Mouse (Mus musculus) hindbrain, embryonic 15.5 days (tissue): ENCODE results near the gene Hspa1l. TPM values are rescaled to one million over a fixed set of nuclear protein-coding genes. Genes with fewer than 3 reads are reported as not detected.
"Not testable (repeated sequence)": the region's sequence is repeated elsewhere in the genome, so short reads cannot be mapped to it uniquely, and the experiment has no call there.

Source experiments
- ATAC-seq: fragments of 200-750 bp; cut with Nextera tagmentation; 2 replicates; pipeline ENCODE4 v1.8.0; 2017; ENCODE audit warnings: low read depth, moderate number of reproducible peaks, moderate TSS enrichment; ENCODE audit not compliant: low FRiP score
- H3K27ac ChIP-seq: fragments of 300-500 bp; sonication (generic); replicated peaks from 2 replicates; pipeline ENCODE4 v1.5.1; 2015; ENCODE audit warnings: mild to moderate bottlenecking, inconsistent platforms
- H3K27me3 ChIP-seq: fragments of 300-500 bp; sonication (generic); 2 replicates; pipeline ENCODE4 v1.6.1; 2015; ENCODE audit warnings: control low read depth, inconsistent platforms
- H3K36me3 ChIP-seq: fragments of 300-500 bp; sonication (generic); 2 replicates; pipeline ENCODE4 v1.6.1; 2015; ENCODE audit warnings: control low read depth, inconsistent platforms
- H3K4me1 ChIP-seq: fragments of 300-500 bp; sonication (generic); replicated peaks from 2 replicates; pipeline ENCODE4 v1.6.1; 2015; ENCODE audit warnings: control low read depth, inconsistent platforms
- H3K4me2 ChIP-seq: fragments of 300-500 bp; sonication (generic); 2 replicates; pipeline ENCODE4 v1.6.1; 2015; ENCODE audit warnings: moderate library complexity, mild to moderate bottlenecking, inconsistent platforms
- H3K4me3 ChIP-seq: fragments of 300-500 bp; sonication (generic); 2 replicates; pipeline ENCODE4 v1.5.1; 2015; ENCODE audit warnings: mild to moderate bottlenecking, inconsistent platforms
- H3K9ac ChIP-seq: fragments of 300-500 bp; sonication (generic); 2 replicates; pipeline ENCODE4 v1.6.1; 2015; ENCODE audit warnings: inconsistent platforms
- H3K9me3 ChIP-seq: fragments of 300-500 bp; sonication (generic); 2 replicates; pipeline ENCODE4 v1.6.1; 2016; ENCODE audit warnings: control low read depth, inconsistent platforms
- WGBS: fragments of 180-500 bp; shearing (Covaris S2); methylation state at CpG from one replicate; pipeline ENCODE4 v1.1.7; 2015; 5-methylcytosine and 5-hydroxymethylcytosine counted together
- polyA plus RNA-seq: library from polyadenylated mRNA; unstranded; fragments of >200 nt; fragmentation: Nextera tagmentation; extraction: Ambion mirVana; gene quantifications from 2 replicates; pipeline ENCODE4 v1.2.1, GENCODE M21; 2015

Gene Hspa1l
- polyA plus RNA-seq, 1 experiment from 2014 or later = 1.8 TPM

DNA sequence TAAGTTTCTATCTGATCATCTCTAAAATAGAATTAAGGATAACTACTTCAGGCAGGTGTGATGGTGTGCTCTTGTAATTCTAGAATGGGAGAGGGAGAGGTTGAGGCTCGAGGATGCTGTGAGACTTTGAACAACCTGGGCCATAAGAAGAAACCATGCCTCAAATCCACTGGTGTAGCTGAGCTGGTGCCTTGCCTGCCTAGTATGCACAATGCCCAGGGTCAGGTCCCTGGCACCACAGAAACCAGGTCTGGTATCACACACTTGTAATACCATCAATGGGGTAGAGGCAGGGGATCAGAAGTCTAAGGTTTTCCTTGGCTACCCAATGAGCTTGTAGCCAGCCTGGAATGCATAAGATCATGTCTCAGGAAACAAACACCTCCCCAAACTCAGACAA is 9.7 kb upstream of the Hspa1l start:
- Histone ChIP-seq H3K4me1 (0 out of 2 replicates have a peak, but pooled peaks cover 5% of the 10 kb centered on the region), H3K9ac (no peak overlapping the region), H3K4me2 (no peak overlapping the region), H3K36me3 (no peaks in the 10 kb centered on the region), H3K27ac (no peak overlapping the region), H3K27me3 (peaks cover 29% of the 10 kb centered on the region), H3K9me3 (no peaks in the 10 kb centered on the region), H3K4me3 (no peak overlapping the region)
- 53% methylated on average over 1 of the region's 1 CpGs for WGBS
- no peak for ATAC-seq

DNA sequence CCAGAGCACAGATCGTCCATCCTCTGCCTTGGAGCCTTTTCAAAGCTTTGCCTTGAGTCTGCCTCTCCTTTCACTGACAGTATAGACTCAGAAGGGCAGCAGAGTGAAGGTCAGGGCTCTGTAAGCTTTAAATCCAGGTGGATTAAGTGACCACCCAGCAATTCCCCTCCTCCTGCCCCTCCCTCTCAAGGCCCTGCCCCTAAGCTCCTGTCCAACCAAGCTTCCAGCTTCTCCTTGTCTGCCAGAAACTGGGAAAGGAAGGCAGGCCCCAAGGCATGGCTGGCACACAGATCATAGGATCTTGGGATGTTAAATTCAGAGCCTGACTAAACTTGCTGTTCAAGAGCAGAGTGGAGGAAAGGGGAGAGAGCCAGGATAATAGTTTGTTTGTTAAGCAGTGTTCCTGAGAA is 7.9 kb upstream of the Hspa1l start:
- H3K9me3 ChIP-seq = no peaks in the 10 kb centered on the region
- no peak for ATAC-seq
- H3K9ac ChIP-seq = no peak overlapping the region
- 0 out of 2 replicates have a peak, but pooled peaks cover 1% of the 10 kb centered on the region for H3K4me1 ChIP-seq
- no peak overlapping the region for H3K4me2 ChIP-seq
- H3K27me3 ChIP-seq = peaks cover 43% of the 10 kb centered on the region
- H3K36me3 ChIP-seq = no peaks in the 10 kb centered on the region
- H3K4me3 ChIP-seq = no peak overlapping the region
- 35% methylated on average over 1 of the region's 1 CpGs for WGBS
- no peak overlapping the region for H3K27ac ChIP-seq

DNA sequence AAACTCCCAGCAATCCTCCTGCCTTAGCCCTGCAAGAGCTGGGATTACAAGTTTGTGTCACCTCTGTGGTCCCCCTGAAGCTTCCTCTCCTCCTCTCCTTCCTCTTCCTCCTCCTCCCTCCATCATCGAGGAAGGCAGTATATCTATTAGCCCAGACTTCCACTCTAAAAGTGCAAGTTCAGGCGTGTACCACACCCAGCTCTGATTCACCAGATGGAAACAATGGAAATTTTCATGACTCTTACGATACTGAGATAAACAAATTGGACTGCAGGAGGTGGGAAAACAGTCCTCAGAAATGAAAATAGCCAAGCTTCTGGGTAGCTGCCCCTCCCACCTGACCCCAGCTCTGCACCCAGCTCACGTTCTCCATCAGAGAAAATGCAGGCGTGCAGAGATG is 6.9 kb upstream of the Hspa1l start:
- Histone ChIP-seq H3K4me3 (no peak overlapping the region), H3K4me2 (no peak overlapping the region), H3K27ac (no peak overlapping the region), H3K27me3 (peaks cover 40% of the 10 kb centered on the region), H3K36me3 (no peaks in the 10 kb centered on the region), H3K9me3 (no peaks in the 10 kb centered on the region), H3K4me1 (no peaks in the 10 kb centered on the region), H3K9ac (no peak overlapping the region)
- no peak for ATAC-seq
- 85% methylated on average over 5 of the region's 5 CpGs for WGBS

DNA sequence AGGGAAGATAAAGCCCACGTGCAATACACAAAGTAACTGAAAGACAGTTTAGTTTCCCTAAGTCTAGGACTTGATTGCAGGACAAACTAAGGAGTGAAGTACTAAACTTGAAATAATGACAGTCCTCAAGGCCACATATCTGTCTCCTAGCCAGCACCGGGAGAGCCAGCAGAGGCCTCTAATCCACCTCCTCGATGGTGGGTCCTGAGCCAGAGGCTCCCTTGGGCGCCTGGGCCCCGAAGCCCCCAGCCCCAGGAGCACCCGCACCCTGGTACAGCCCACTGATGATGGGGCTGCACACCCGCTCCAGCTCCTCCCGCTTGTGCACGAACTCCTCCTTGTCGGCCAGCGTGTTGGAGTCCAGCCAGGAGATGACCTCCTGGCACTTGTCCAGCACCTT is 2.7 kb upstream of the Hspa1l start, which contains the start of gene Gm20481:
Gene Gm20481, plus strand, starts transcription at position 91 of the 400 bp plus-strand sequence.
- not testable (repeated sequence) for H3K4me3 ChIP-seq, H3K27ac ChIP-seq, ATAC-seq, H3K4me1 ChIP-seq, H3K9me3 ChIP-seq, H3K36me3 ChIP-seq, H3K4me2 ChIP-seq, H3K9ac ChIP-seq
- peaks cover 29% of the 10 kb centered on the region for H3K27me3 ChIP-seq
- 69% methylated on average over 7 of the region's 11 CpGs for WGBS

DNA sequence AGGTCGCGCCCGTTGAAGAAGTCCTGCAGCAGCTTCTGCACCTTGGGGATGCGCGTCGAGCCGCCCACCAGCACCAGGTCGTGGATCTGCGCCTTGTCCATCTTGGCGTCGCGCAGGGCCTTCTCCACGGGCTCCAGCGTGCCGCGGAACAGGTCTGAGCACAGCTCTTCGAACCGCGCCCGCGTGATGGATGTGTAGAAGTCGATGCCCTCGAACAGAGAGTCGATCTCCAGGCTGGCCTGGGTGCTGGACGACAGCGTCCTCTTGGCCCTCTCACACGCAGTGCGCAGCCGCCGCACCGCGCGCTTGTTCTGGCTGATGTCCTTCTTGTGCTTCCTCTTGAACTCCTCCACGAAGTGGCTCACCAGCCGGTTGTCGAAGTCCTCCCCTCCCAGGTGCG is 1.7 kb upstream of the Hspa1l start:
- not testable (repeated sequence) for ATAC-seq, H3K4me1 ChIP-seq, H3K4me2 ChIP-seq, H3K4me3 ChIP-seq, H3K9ac ChIP-seq, H3K36me3 ChIP-seq, H3K27ac ChIP-seq, H3K9me3 ChIP-seq
- peaks cover 27% of the 10 kb centered on the region for H3K27me3 ChIP-seq
- WGBS = 46% methylated on average over 21 of the region's 37 CpGs

DNA sequence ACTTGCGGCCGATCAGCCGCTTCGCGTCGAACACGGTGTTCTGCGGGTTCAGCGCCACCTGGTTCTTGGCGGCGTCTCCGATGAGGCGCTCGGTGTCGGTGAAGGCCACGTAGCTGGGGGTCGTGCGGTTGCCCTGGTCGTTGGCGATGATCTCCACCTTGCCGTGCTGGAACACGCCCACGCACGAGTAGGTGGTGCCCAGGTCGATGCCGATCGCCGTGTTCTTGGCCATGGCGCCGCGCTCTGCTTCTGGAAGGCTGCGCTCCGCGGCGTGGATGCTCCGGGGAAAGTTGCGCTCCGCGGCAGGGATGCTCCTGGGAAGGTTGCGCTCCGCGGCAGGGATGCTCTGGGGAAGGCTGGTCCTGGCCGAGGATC is 822 bp upstream of the Hspa1l start:
- H3K4me2 ChIP-seq = peak overlapping the region; percentile 80
- H3K9ac ChIP-seq, H3K4me1 ChIP-seq, ATAC-seq, H3K27ac ChIP-seq, H3K36me3 ChIP-seq, H3K9me3 ChIP-seq: not testable (repeated sequence)
- 0% methylated on average over 20 of the region's 43 CpGs for WGBS
- H3K27me3 ChIP-seq = peaks cover 27% of the 10 kb centered on the region
- H3K4me3 ChIP-seq = peak overlapping the region; percentile 45

DNA sequence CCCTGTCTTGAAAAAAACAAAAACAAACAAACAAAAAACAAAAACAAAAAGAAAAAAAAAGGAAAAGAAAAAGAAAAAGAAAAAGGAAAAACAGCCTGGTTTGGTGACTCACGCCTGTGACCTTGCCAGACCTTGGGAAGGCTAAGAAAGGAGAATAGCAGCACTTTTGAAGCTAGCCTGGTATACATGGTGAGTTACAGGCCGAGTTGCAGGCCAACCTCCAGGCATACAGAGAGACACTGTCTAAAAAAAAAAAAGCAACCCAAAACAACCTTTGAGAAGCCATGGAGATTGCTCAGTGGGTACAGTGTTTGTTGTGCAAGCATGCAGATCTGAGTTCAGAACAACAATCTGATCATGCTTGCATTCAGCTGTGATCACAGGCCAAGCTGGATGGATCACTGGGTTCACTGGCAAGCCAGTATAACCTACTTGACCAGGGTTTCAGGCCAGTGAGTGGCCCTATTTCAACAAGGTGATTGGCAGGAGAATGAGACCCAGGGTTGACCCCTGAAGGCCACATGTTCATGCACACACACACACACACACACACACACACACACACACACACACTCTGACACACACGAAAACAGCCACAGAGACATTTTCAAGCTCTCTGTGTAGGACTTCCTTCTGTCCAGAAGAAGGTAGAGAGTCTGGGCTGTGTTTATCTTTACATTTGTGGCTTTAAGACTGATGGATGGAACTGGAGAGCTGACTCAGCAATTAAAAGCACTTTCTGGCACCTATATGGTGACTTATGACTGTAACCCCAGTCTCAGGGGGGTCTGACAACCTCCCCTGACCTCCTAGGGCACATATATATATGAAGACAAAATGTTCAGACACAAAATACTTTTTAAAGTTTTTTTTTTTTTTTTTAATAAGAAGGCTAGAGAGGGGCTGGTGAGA is 3.3 kb downstream of the Hspa1l start:
- Histone ChIP-seq H3K27me3 (0 out of 2 replicates have a peak, but pooled peaks cover 2% of the 10 kb centered on the region), H3K9ac (no peak overlapping the region), H3K4me2 (no peak overlapping the region), H3K4me3 (no peak overlapping the region), H3K36me3 (no peaks in the 10 kb centered on the region), H3K4me1 (peaks cover 17% of the 10 kb centered on the region), H3K9me3 (no peaks in the 10 kb centered on the region), H3K27ac (no peak overlapping the region)
- WGBS = 82% methylated on average over 3 of the region's 3 CpGs
- no peak for ATAC-seq

DNA sequence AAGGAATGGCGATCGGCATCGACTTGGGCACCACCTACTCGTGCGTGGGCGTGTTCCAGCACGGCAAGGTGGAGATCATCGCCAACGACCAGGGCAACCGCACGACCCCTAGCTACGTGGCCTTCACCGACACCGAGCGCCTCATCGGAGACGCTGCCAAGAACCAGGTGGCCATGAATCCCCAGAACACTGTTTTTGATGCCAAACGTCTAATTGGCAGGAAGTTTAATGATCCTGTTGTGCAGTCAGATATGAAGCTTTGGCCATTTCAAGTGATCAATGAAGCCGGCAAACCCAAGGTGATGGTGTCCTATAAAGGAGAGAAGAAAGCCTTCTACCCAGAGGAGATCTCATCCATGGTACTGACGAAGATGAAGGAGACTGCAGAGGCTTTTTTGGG is 4.5 kb downstream of the Hspa1l start:
- 95% methylated on average over 20 of the region's 20 CpGs for WGBS
- Histone ChIP-seq H3K27me3 (0 out of 2 replicates have a peak, but pooled peaks cover 2% of the 10 kb centered on the region), H3K4me2 (no peak overlapping the region), H3K4me1 (peaks cover 21% of the 10 kb centered on the region), H3K9me3 (no peaks in the 10 kb centered on the region), H3K9ac (no peak overlapping the region), H3K36me3 (no peaks in the 10 kb centered on the region), H3K27ac (no peak overlapping the region), H3K4me3 (no peak overlapping the region)
- ATAC-seq = no peak

DNA sequence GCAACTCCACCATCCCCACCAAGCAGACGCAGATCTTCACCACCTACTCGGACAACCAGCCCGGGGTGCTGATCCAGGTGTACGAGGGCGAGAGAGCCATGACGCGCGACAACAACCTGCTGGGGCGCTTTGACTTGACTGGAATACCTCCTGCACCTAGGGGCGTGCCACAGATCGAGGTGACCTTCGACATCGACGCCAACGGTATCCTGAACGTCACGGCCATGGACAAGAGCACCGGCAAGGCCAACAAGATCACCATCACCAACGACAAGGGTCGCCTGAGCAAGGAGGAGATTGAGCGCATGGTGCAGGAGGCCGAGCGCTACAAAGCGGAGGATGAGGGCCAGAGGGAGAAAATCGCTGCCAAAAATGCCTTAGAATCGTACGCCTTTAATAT is 5.7 kb downstream of the Hspa1l start:
- H3K4me3 ChIP-seq = no peak overlapping the region
- H3K9me3 ChIP-seq = no peaks in the 10 kb centered on the region
- H3K27ac ChIP-seq = no peak overlapping the region
- H3K27me3 ChIP-seq = 0 out of 2 replicates have a peak, but pooled peaks cover 2% of the 10 kb centered on the region
- no peak overlapping the region for H3K9ac ChIP-seq
- no peak overlapping the region for H3K4me2 ChIP-seq
- ATAC-seq = no peak
- WGBS = 91% methylated on average over 27 of the region's 27 CpGs
- H3K36me3 ChIP-seq = no peaks in the 10 kb centered on the region
- peaks cover 25% of the 10 kb centered on the region for H3K4me1 ChIP-seq

DNA sequence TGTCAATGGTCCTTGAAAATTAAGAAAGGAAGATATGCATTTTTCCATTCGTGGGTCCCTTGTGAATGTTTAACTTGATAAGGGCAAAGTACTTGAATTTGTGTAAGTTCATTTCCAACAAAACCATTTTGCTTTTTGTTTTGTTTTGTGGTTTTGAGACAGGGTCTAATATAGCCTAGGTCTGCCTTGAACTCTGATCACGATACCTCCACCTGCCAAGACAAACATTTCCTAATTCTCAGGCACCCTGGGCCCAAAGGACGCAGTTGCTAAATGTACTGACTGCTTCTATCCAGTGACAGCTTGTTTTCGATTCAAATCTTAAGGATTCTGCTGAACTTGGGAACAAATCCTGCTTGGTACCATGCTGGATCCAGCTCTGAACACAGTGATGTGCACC is 7.1 kb downstream of the Hspa1l start:
- Histone ChIP-seq H3K27me3 (no peaks in the 10 kb centered on the region), H3K4me1 (peaks cover 25% of the 10 kb centered on the region), H3K4me3 (no peak overlapping the region), H3K9me3 (no peaks in the 10 kb centered on the region), H3K27ac (no peak overlapping the region), H3K36me3 (no peaks in the 10 kb centered on the region), H3K9ac (no peak overlapping the region), H3K4me2 (no peak overlapping the region)
- WGBS = 95% methylated on average over 4 of the region's 4 CpGs
- ATAC-seq = no peak

DNA sequence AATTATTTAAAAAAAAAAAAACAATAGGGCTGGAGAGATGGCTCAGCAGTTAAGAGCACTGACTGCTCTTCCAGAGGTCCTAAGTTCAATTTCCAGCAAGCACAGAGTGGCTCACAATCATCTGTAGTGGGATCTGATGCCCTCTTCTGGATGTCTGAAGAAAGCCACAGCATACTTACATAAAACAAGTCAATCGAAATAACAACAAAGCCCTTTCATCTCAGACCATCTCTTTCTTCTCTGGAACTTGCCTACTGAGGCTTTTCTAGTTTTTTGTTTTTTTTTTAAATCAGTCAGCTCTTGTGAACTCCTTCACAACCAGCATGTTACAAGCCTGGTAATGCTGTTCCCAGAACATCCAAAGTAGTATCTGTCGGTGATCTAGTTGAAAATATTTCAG is 8.2 kb downstream of the Hspa1l start:
- Histone ChIP-seq H3K27me3 (no peaks in the 10 kb centered on the region), H3K9ac (peak overlapping the region; percentile 88), H3K9me3 (no peaks in the 10 kb centered on the region), H3K36me3 (peaks cover 3% of the 10 kb centered on the region), H3K4me2 (peak overlapping the region; percentile 91), H3K4me1 (peaks cover 25% of the 10 kb centered on the region), H3K4me3 (peak overlapping the region; percentile 76), H3K27ac (peak overlapping the region; percentile 98; the same call in 1 of the 2 replicates)
- no peak for ATAC-seq
- 14% methylated on average over 2 of the region's 2 CpGs for WGBS

DNA sequence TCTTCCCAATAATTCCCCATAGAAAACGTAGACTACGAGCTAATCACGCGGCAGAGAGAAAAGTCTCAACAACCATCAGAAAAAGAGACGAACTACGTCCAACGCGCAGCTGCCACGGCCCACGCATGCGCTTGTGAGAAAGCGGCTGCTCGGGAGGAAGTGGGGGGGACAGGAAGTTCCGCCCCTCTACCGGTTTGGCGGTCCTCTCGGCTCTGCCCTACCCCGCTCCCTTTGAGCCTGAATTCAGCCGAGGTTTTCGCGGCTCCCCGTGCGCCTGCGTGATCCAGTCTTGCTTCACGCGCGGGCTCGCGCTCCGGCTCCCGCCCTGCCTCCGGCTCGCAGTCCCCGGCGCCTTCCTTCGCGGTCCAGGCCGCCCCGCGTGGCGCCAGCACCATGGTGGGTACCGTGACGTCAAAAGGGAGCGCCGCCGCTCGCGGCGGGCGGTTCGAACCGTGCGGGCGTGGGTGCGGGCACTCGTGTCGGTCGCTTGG is 9.2 kb downstream of the Hspa1l start, which contains the start of gene Lsm2:
Gene Lsm2, plus strand, starts transcription at position 173 of the 491 bp plus-strand sequence.
- H3K4me2 ChIP-seq = peak within 1 kb of the TSS; percentile 91
- peak within 1 kb of the TSS; percentile 88 for H3K9ac ChIP-seq
- peak; percentile 96 for ATAC-seq
- under 1% methylated on average over 57 of the region's 58 CpGs for WGBS
- H3K36me3 ChIP-seq = peaks cover 14% of the 10 kb centered on the region
- peaks cover 25% of the 10 kb centered on the region for H3K4me1 ChIP-seq
- H3K27ac ChIP-seq = peak within 1 kb of the TSS; percentile 98
- H3K4me3 ChIP-seq = peak within 1 kb of the TSS; percentile 76
- H3K27me3 ChIP-seq = no peaks in the 10 kb centered on the region
- no peaks in the 10 kb centered on the region for H3K9me3 ChIP-seq
